Mouse (Mus musculus) cortical plate, adult 2 months (tissue): ENCODE measurements around the gene Sox6. TPM values are rescaled to one million over a fixed set of nuclear protein-coding genes. Genes with fewer than 3 reads are reported as not detected.

Experiments used
- H3K27ac ChIP-seq: fragments of 200-500 bp; 2 replicates; pipeline ENCODE4 v1.5.1; 2012; ENCODE audit warnings: low read length, control low read depth, inconsistent platforms; ENCODE audit not compliant: insufficient read depth
- H3K4me1 ChIP-seq: fragments of 200-500 bp; 2 replicates; pipeline ENCODE4 v1.6.1; 2011; ENCODE audit warnings: low read length; ENCODE audit not compliant: control insufficient read depth, insufficient read depth
- H3K4me3 ChIP-seq: fragments of 200-500 bp; 2 replicates; pipeline ENCODE4 v1.5.1; 2011; ENCODE audit warnings: mild to moderate bottlenecking, low read length, control low read depth; ENCODE audit not compliant: insufficient read depth
- CTCF ChIP-seq: fragments of 200-500 bp; IDR thresholded peaks from 2 replicates; pipeline ENCODE4 v1.5.1; 2011; ENCODE audit warnings: mild to moderate bottlenecking, control low read depth, low read length; ENCODE audit not compliant: insufficient read depth; ENCODE audit errors: extremely low read depth
- POLR2A ChIP-seq: fragments of 200-500 bp; IDR thresholded peaks from 2 replicates; pipeline ENCODE4 v1.6.1; 2011; ENCODE audit warnings: mild to moderate bottlenecking, low read length, control low read depth; ENCODE audit not compliant: insufficient read depth; ENCODE audit errors: extremely low read depth
- polyA plus RNA-seq: library from polyadenylated mRNA; depleted of rRNA; stranded (reverse); fragments of >200 nt; gene quantifications from 2 replicates; pipeline ENCODE4 v1.2.3, GENCODE M21; 2012

The Sox6 gene
- polyA plus RNA-seq, 1 experiment: 9.8 TPM

DNA sequence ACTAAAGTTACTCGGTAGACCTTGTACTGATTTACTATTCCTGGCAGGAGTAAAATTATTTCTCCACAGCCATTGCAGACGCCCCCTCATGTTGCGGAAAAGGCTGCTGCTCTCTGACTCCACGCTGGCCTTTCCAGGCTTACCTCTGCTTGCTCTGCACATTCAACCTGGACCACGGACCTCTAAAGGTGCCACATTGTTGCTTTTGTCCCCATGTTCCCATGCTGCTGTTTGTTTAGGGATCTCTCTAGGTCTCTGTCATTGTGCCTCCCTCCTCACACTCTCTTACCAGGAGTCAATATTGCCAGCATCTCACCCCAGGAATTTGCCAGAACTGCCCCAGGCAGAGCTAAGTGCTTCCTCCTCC is 473.6 kb downstream of the Sox6 start:
- Histone ChIP-seq H3K4me1 (peaks cover 2% of the 10 kb centered on the region; the same call in 1 of the 2 replicates), H3K4me3 (no peak overlapping the region), H3K27ac (no peak overlapping the region)
- TF ChIP-seq POLR2A (no peak), CTCF (no peak)

- H3K4me1 ChIP-seq: peaks cover 2% of the 10 kb centered on the region; the same call in 1 of the 2 replicates
- no peak overlapping the region for H3K4me3 ChIP-seq
- TF ChIP-seq POLR2A (no peak), CTCF (no peak)
- no peak overlapping the region for H3K27ac ChIP-seq
These were observed 474.1 kb downstream of the Sox6 start for GRCm38 (mm10) chr7:115564359-115565059.

GRCm38 (mm10) chr7:115556677-115557076 is 481.9 kb downstream of the Sox6 start:
- H3K4me3 ChIP-seq: no peak overlapping the region

GRCm38 (mm10) chr7:115550197-115550804 is 488.3 kb downstream of the Sox6 start:
- TF ChIP-seq CTCF (no peak), POLR2A (no peak)
- Histone ChIP-seq H3K4me3 (no peak overlapping the region), H3K27ac (no peak overlapping the region), H3K4me1 (no peaks in the 10 kb centered on the region)

More at GRCm38 (mm10) chr7:115556677-115557076, 481.9 kb downstream of the Sox6 start:
- Histone ChIP-seq H3K27ac (no peak overlapping the region), H3K4me1 (no peaks in the 10 kb centered on the region)
- no peak for TF ChIP-seq POLR2A
- no peak for TF ChIP-seq CTCF

DNA sequence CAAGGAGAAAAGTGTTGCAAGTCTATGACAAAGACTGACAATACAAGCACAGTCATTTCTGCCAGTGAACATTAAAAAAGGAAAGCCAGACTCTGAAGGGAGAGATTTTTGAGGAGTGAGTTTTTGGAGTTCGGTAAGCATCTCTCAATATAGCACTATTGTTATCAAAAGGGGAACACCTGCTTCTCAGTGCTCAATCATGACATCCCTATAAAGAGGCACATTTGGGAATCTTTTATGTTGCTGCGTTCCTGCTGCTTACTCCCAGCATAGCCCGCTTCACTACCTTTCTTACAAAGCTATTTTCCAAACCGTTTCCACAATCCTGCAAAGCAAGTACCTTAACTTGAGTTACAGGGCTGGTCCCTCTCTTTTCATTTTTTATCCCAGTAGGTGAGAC is 488.9 kb downstream of the Sox6 start:
- H3K27ac ChIP-seq: no peak overlapping the region
- TF ChIP-seq CTCF (no peak), POLR2A (no peak)
- no peaks in the 10 kb centered on the region for H3K4me1 ChIP-seq
- no peak overlapping the region for H3K4me3 ChIP-seq

- Histone ChIP-seq H3K4me3 (no peak overlapping the region), H3K27ac (no peak overlapping the region), H3K4me1 (no peaks in the 10 kb centered on the region)
- TF ChIP-seq POLR2A (no peak), CTCF (no peak)
These were observed 492.8 kb downstream of the Sox6 start for GRCm38 (mm10) chr7:115545585-115546374.

DNA sequence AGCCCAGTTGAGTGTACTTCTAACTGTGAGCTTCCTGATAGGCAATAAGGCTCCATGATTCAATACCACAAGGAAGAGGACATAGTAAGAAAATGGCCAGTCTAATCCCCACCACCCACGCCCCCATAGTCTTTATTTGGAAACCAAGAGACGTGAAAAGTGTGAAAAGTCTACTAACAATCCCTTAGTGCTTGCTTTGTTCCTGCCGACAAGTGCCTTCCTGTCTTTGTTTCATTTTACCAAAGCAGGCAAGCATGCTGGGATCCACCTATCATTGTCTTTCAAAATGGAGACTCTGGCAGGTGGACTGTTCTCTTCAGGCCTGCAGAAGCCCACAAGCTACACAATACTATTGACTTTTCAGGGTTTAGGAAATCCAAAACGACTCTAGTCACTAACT is 495.0 kb downstream of the Sox6 start:
- Histone ChIP-seq H3K27ac (no peak overlapping the region), H3K4me1 (no peaks in the 10 kb centered on the region), H3K4me3 (no peak overlapping the region)
- TF ChIP-seq POLR2A (no peak), CTCF (no peak)

- Histone ChIP-seq H3K4me1 (no peaks in the 10 kb centered on the region), H3K4me3 (no peak overlapping the region), H3K27ac (no peak overlapping the region)
- TF ChIP-seq CTCF: no peak
- TF ChIP-seq POLR2A: no peak
These were observed 498.3 kb downstream of the Sox6 start for GRCm38 (mm10) chr7:115540261-115540660.

GRCm38 (mm10) chr7:115539003-115539402 is 499.6 kb downstream of the Sox6 start:
- TF ChIP-seq CTCF (no peak), POLR2A (no peak)
- Histone ChIP-seq H3K4me1 (no peaks in the 10 kb centered on the region), H3K27ac (no peak overlapping the region), H3K4me3 (no peak overlapping the region)

DNA sequence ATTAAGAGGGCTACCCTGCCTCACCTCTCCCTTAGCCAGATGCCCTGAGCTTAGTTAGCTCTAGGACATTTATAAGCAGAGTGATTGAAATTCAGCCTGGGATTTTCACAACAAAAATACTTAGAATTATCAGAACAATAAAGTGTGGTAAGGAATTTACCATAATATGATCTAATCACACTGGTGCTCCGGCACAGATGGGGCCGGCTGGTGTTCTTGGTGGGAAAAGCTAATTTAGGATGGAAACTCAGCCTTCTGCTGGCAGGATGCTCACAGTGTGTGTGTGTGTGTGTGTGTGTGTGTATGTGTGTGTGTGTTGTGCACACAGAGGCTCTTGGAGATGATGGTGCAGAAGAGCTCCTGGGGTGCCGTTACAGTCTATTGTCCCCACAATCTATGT is 501.0 kb downstream of the Sox6 start:
- H3K4me3 ChIP-seq: no peak overlapping the region
- H3K27ac ChIP-seq: no peak overlapping the region
- TF ChIP-seq CTCF: no peak
- TF ChIP-seq POLR2A: no peak
- H3K4me1 ChIP-seq: no peaks in the 10 kb centered on the region
